Mouse (Mus musculus): ENCODE results near the gene Ptprg.
A peak's percentile ranks its signal among the peaks of the same experiment; 100 is the strongest.

Gene Ptprg

GRCm38 (mm10) chr14:11680621-11681020 lies 127.3 kb downstream of the Ptprg start:
- no peak for DNase-seq (ENCODE audit: extremely low read depth, low read depth, low spot score)

- DNase-seq (ENCODE audit: extremely low read depth, low read depth, low spot score): no peak
Measured at GRCm38 (mm10) chr14:11682441-11682840, 129.1 kb downstream of the Ptprg start.

- DNase-seq (ENCODE audit: extremely low read depth, low read depth, low spot score): no peak
Measured at GRCm38 (mm10) chr14:11683386-11684081, 130.2 kb downstream of the Ptprg start.

GRCm38 (mm10) chr14:11684104-11684503 lies 130.8 kb downstream of the Ptprg start:
- DNase-seq (ENCODE audit: extremely low read depth, low read depth, low spot score): no peak

GRCm38 (mm10) chr14:11687541-11687940 lies 134.2 kb downstream of the Ptprg start:
- DNase-seq (ENCODE audit: extremely low read depth, low read depth, low spot score): no peak

GRCm38 (mm10) chr14:11688142-11688541 lies 134.8 kb downstream of the Ptprg start:
- DNase-seq (ENCODE audit: extremely low read depth, low read depth, low spot score): no peak

GRCm38 (mm10) chr14:11690066-11690465 lies 136.7 kb downstream of the Ptprg start:
- no peak for DNase-seq (ENCODE audit: extremely low read depth, low read depth, low spot score)

- DNase-seq (ENCODE audit: extremely low read depth, low read depth, low spot score): no peak
Measured at GRCm38 (mm10) chr14:11691531-11691930, 138.2 kb downstream of the Ptprg start.

GRCm38 (mm10) chr14:11698880-11699279 lies 145.5 kb downstream of the Ptprg start:
- DNase-seq (ENCODE audit: extremely low read depth, low read depth, low spot score): no peak

- DNase-seq (ENCODE audit: extremely low read depth, low read depth, low spot score): no peak
Measured at GRCm38 (mm10) chr14:11699654-11700053, 146.3 kb downstream of the Ptprg start.

GRCm38 (mm10) chr14:11701516-11702249 lies 148.4 kb downstream of the Ptprg start:
- no peak for DNase-seq (ENCODE audit: extremely low read depth, low read depth, low spot score)

- no peak for DNase-seq (ENCODE audit: extremely low read depth, low read depth, low spot score)
Measured at GRCm38 (mm10) chr14:11702770-11703477, 149.6 kb downstream of the Ptprg start.

GRCm38 (mm10) chr14:11704871-11705270 lies 151.5 kb downstream of the Ptprg start:
- no peak for DNase-seq (ENCODE audit: extremely low read depth, low read depth, low spot score)

- DNase-seq (ENCODE audit: extremely low read depth, low read depth, low spot score): no peak
Measured at GRCm38 (mm10) chr14:11709352-11709751, 156.0 kb downstream of the Ptprg start.

- DNase-seq (ENCODE audit: extremely low read depth, low read depth, low spot score): no peak
Measured at GRCm38 (mm10) chr14:11709798-11710197, 156.5 kb downstream of the Ptprg start.

GRCm38 (mm10) chr14:11710410-11711122 lies 157.2 kb downstream of the Ptprg start:
- DNase-seq (ENCODE audit: extremely low read depth, low read depth, low spot score): no peak

GRCm38 (mm10) chr14:11712146-11712545 lies 158.8 kb downstream of the Ptprg start:
- no peak for DNase-seq (ENCODE audit: extremely low read depth, low read depth, low spot score)

- no peak for DNase-seq (ENCODE audit: extremely low read depth, low read depth, low spot score)
Measured at GRCm38 (mm10) chr14:11716230-11716629, 162.9 kb downstream of the Ptprg start.

- DNase-seq (ENCODE audit: extremely low read depth, low read depth, low spot score): peak; percentile 73
Measured at GRCm38 (mm10) chr14:11718201-11718600, 164.9 kb downstream of the Ptprg start.

- no peak for DNase-seq (ENCODE audit: extremely low read depth, low read depth, low spot score)
Measured at GRCm38 (mm10) chr14:11719259-11719658, 165.9 kb downstream of the Ptprg start.

- no peak for DNase-seq (ENCODE audit: extremely low read depth, low read depth, low spot score)
Measured at GRCm38 (mm10) chr14:11722101-11722500, 168.8 kb downstream of the Ptprg start.
